Mouse (Mus musculus) G1E (cell line): Measurements from ENCODE around the gene Rnf6. TPM values are rescaled to one million over a fixed set of nuclear protein-coding genes. Genes with fewer than 3 reads are reported as not detected.
A peak's percentile ranks its signal among the peaks of the same experiment; 100 is the strongest.

Experiments used
- ATAC-seq: 2 replicates; pipeline ENCODE4 v1.8.0; 2016; ENCODE audit warnings: mild to moderate bottlenecking; ENCODE audit not compliant: insufficient number of reproducible peaks, poor library complexity, low FRiP score, severe bottlenecking; ENCODE audit errors: extremely low read depth
- DNase-seq: peaks from one replicate; pipeline ENCODE4 v3.0.0; 2012; ENCODE audit warnings: low spot score
- H3K27me3 ChIP-seq: 2 replicates; pipeline ENCODE4 v1.6.1; 2012; ENCODE audit warnings: mild to moderate bottlenecking, low read length, inconsistent platforms; ENCODE audit not compliant: insufficient read depth
- H3K36me3 ChIP-seq: replicated peaks from 2 replicates; pipeline ENCODE3; 2012; ENCODE audit warnings: mild to moderate bottlenecking, inconsistent platforms
- H3K4me1 ChIP-seq: 2 replicates; pipeline ENCODE4 v1.6.1; 2012; ENCODE audit warnings: low read depth, low read length, inconsistent platforms, mixed read lengths; ENCODE audit not compliant: insufficient read depth
- H3K4me3 ChIP-seq: 2 replicates; pipeline ENCODE4 v1.5.1; 2012; ENCODE audit warnings: low read depth, mild to moderate bottlenecking, inconsistent platforms, low read length, moderate library complexity, mixed read lengths
- H3K9me3 ChIP-seq: replicated peaks from 2 replicates; pipeline ENCODE4 v1.6.1; 2012; ENCODE audit warnings: inconsistent platforms
- CTCF ChIP-seq: IDR thresholded peaks from 2 replicates; pipeline ENCODE4 v1.5.1; 2012; ENCODE audit warnings: low read depth, low read length, inconsistent platforms, mixed read lengths
- GATA1 ChIP-seq: IDR thresholded peaks from 2 replicates; pipeline ENCODE4 v1.6.1; 2012; ENCODE audit warnings: borderline replicate concordance, low read length, inconsistent platforms, mixed read lengths
- GATA2 ChIP-seq: IDR thresholded peaks from 2 replicates; pipeline ENCODE4 v1.6.1; 2012; ENCODE audit warnings: low read depth, low read length, inconsistent platforms, borderline replicate concordance
- POLR2AphosphoS5 ChIP-seq: IDR thresholded peaks from 2 replicates; pipeline ENCODE4 v1.6.1; 2012; ENCODE audit warnings: low read depth, low read length, inconsistent platforms; ENCODE audit not compliant: insufficient replicate concordance
- TAL1 ChIP-seq: conservative IDR thresholded peaks from 2 replicates; pipeline ENCODE4 v1.6.1; 2012; ENCODE audit warnings: low read depth, low read length, inconsistent platforms, mixed read lengths
- polyA plus RNA-seq: library from polyadenylated mRNA; stranded (reverse); fragments of >175 nt; gene quantifications from 2 replicates; pipeline ENCODE4 v1.2.3, GENCODE M21; 2012
- total RNA-seq, 2 experiments: library from RNA; stranded (forward) in 1 of 2; stranded (reverse) in 1 of 2; fragments of 200-1000 nt in 1 of 2; fragments of >200 nt in 1 of 2; fragmentation: Nextera tagmentation in 1 of 2; gene quantifications; 2 replicates each; pipeline ENCODE4 v1.2.3; 2014 to 2017

Rnf6 gene
- total RNA-seq (2014; fragmentation: Nextera tagmentation) (56.1 and 62.6 TPM in 2 replicates), total RNA-seq (2017) (48.4 and 56.4 TPM in 2 replicates), polyA plus RNA-seq (8.1 and 13.9 TPM in 2 replicates)

GRCm38 (mm10) chr5:146220879-146221714 lies at the start of gene Rnf6:
TSS of gene Rnf6 (minus strand) at chr5:146221555.
- Histone ChIP-seq H3K9me3 (no peaks in the 10 kb centered on the region), H3K27me3 (no peaks in the 10 kb centered on the region), H3K4me3 (peak within 1 kb of the TSS; percentile 81), H3K4me1 (peaks cover 27% of the 10 kb centered on the region), H3K36me3 (peaks cover 31% of the 10 kb centered on the region)
- ATAC-seq (peak; percentile 98), DNase-seq (peak; percentile 95)
- no peak for TF ChIP-seq GATA2
- TF ChIP-seq CTCF: no peak
- TF ChIP-seq TAL1: no peak
- TF ChIP-seq POLR2AphosphoS5: no peak
- TF ChIP-seq GATA1: no peak

- Histone ChIP-seq H3K36me3 (peaks cover 75% of the 10 kb centered on the region), H3K27me3 (no peaks in the 10 kb centered on the region), H3K4me1 (peaks cover 2% of the 10 kb centered on the region; the same call in 1 of the 2 replicates), H3K9me3 (no peaks in the 10 kb centered on the region), H3K4me3 (no peak overlapping the region)
- no peak for TF ChIP-seq GATA1
- no peak for TF ChIP-seq GATA2
- no peak for TF ChIP-seq CTCF
- TF ChIP-seq TAL1: no peak
- no peak for TF ChIP-seq POLR2AphosphoS5
- DNase-seq (no peak), ATAC-seq (no peak)
These were observed 49.2 kb upstream of the Rnf6 start for GRCm38 (mm10) chr5:146270593-146270992.

- Histone ChIP-seq H3K4me1 (peaks cover 2% of the 10 kb centered on the region; the same call in 1 of the 2 replicates), H3K4me3 (no peak overlapping the region), H3K36me3 (peaks cover 59% of the 10 kb centered on the region), H3K27me3 (no peaks in the 10 kb centered on the region), H3K9me3 (no peaks in the 10 kb centered on the region)
- TF ChIP-seq POLR2AphosphoS5: no peak
- no peak for TF ChIP-seq GATA1
- no peak for TF ChIP-seq CTCF
- TF ChIP-seq GATA2: no peak
- no peak for TF ChIP-seq TAL1
- DNase-seq (no peak), ATAC-seq (no peak)
These were observed 46.4 kb upstream of the Rnf6 start for GRCm38 (mm10) chr5:146267776-146268175.

GRCm38 (mm10) chr5:146265934-146266591 lies 44.7 kb upstream of the Rnf6 start:
- Histone ChIP-seq H3K27me3 (no peaks in the 10 kb centered on the region), H3K4me1 (peaks cover 2% of the 10 kb centered on the region; the same call in 1 of the 2 replicates), H3K36me3 (peaks cover 51% of the 10 kb centered on the region), H3K4me3 (no peak overlapping the region), H3K9me3 (no peaks in the 10 kb centered on the region)
- ATAC-seq (no peak), DNase-seq (no peak)
- TF ChIP-seq POLR2AphosphoS5 (no peak), TAL1 (no peak), GATA1 (no peak), CTCF (no peak)

- no peak for ATAC-seq
- DNase-seq: no peak
- no peaks in the 10 kb centered on the region for H3K27me3 ChIP-seq
- TF ChIP-seq CTCF (no peak), GATA1 (no peak), GATA2 (no peak), TAL1 (no peak), POLR2AphosphoS5 (no peak)
- H3K4me3 ChIP-seq: no peak overlapping the region
- H3K9me3 ChIP-seq: no peaks in the 10 kb centered on the region
- H3K4me1 ChIP-seq: no peaks in the 10 kb centered on the region
- H3K36me3 ChIP-seq: peaks cover 41% of the 10 kb centered on the region
These were observed 38.6 kb upstream of the Rnf6 start for GRCm38 (mm10) chr5:146260003-146260402.

GRCm38 (mm10) chr5:146253644-146254043 lies 32.3 kb upstream of the Rnf6 start:
- Histone ChIP-seq H3K27me3 (no peaks in the 10 kb centered on the region), H3K36me3 (peaks cover 66% of the 10 kb centered on the region), H3K4me3 (no peak overlapping the region), H3K4me1 (peaks cover 21% of the 10 kb centered on the region), H3K9me3 (no peaks in the 10 kb centered on the region)
- no peak for DNase-seq
- no peak for TF ChIP-seq GATA1
- TF ChIP-seq CTCF: no peak
- no peak for TF ChIP-seq GATA2
- no peak for TF ChIP-seq TAL1
- no peak for TF ChIP-seq POLR2AphosphoS5
- ATAC-seq: no peak
